Mouse (Mus musculus) left cerebral cortex, adult 11 months (tissue): ENCODE measurements around the gene Tead1.
"Not testable (repeated sequence)": the region's sequence is repeated elsewhere in the genome, so short reads cannot be mapped to it uniquely, and the experiment has no call there.

Experiments
- DNase-seq: peaks from one replicate; pipeline ENCODE4 v3.0.0; 2022; ENCODE audit warnings: low spot score

Tead1 gene

DNA sequence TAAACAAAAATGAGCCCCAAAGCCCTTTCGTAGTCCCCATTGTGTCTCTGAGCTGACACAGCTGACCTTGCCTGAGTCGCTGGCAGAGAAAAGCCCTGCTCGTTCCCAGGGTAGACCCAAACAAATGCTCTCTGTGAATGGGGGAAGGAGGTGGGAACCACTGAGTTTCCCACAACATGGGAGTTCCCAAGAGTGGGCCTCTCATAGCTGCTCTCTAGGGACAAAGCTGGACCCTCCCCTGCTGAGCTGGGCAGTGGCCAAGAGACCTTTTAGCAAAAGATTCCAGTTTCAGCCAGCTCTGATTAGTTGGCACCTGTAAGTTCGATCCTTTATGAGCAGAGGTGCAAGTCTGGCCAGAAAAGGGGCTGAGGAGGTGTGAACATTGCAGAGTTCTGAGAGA lies 243.7 kb downstream of the Tead1 start:
- no peak for DNase-seq

DNA sequence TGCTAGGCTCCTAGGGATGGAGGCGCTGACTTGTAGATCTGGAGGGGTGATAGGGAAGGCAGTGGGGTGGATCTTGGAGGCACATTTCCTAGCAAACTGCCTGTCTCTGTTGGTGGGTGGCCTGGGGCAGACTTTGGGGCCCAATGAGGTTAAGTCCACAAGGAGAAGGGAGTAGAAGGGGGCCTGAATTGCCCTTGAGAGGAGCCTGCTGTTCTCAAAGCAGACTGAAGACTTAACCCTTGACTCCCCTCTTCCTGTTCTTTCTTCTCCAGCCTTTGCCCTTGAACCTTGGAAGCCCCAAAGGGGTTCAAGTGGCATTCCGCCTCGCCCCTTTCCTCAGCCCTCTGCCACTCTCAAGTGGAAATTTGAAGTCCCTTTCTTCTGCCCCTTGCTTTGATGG lies 244.6 kb downstream of the Tead1 start:
- no peak for DNase-seq

DNA sequence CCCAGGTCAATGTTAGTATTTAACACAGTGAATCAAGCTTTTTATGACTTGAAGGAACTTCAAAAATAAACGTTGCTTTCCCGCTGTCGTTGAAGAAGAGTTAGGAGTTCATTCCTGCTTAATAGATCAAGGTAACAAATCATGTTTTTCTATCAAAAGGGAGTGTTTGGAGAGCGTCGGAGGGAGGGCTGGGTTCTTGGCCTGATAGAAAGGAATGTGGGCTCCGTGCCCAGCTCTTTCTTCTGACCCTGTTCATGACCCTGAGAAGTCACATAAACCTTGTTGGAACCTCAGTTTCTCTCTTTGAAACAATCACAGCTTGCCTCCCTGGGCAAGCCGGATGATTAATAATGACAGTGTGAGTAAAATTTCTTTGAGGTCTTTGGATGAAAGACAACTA lies 251.6 kb downstream of the Tead1 start:
- DNase-seq, result no peak

DNA sequence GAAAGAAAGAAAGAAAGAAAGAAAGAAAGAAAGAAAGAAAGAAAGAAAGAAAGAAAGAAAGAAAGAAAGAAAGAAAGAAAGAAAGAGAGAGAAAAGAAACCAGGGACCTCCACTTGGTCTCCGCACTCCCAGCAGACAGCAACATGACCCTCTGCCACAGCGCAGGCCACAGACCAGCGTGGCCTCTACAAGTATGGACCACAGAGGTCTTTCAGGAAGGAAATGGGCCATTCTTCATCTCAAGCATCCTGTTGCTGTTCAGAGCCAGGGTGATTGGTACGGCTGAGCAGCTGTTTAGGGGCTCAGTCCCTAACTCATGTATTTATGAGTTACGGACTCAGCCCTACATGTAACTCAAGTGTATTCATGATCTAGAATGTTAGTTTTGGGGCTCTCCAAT lies 256.8 kb downstream of the Tead1 start:
- not testable (repeated sequence) for DNase-seq

DNA sequence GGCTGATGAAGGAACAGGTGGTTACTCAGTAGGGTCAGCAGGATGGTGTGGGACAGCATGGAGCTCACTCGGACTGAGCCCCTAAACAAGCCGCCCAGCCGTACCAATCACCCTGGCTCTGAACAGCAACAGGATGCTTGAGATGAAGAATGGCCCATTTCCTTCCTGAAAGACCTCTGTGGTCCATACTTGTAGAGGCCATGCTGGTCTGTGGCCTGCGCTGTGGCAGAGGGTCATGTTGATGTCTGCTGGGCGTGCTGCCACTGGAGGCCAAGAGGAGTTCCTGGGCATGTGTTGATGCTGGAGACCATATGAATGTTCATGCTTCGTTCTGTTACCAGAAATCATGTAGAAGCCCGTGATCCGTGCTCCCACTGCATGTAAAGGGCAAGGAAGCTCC lies 258.0 kb downstream of the Tead1 start:
- no peak for DNase-seq

DNA sequence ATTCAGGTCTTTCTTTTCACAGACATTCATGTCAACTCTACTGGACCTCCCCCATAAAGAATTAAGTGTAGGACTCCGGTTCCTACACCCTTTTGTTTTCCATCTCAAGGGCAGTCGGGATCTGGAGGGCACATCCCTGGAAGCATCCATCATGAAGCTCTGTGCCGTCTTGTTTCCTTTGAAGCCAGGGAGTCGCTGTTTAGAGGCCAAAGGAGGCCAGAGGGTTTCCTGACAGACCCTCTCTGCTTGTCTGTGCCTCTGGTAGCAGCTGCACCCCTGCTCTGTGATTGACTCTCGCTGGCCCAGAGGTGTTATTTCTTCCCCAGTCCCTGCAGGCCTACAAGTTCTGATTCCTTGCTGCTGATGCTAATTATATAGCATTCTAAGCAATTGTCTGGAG lies 259.8 kb downstream of the Tead1 start:
- no peak for DNase-seq

DNA sequence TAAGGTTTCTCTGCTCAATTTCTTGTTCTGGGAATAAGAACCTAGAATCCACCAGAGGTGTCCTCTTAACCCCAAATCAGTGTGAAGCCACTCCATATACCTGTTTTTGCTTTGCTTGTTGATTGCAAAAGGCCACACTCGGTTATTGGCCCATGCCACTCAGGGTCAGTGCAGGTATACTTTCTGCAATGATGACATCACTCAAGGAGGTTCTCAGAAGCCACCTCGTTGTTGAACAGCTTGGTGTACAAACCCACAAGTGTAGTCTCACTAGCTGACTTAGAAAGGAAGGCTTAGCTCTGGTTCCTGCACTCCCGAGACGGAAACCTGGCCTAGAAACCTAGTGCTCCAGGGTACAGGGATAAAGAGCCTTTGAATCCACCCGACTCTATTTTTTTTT lies 263.4 kb downstream of the Tead1 start:
- DNase-seq, result no peak

DNA sequence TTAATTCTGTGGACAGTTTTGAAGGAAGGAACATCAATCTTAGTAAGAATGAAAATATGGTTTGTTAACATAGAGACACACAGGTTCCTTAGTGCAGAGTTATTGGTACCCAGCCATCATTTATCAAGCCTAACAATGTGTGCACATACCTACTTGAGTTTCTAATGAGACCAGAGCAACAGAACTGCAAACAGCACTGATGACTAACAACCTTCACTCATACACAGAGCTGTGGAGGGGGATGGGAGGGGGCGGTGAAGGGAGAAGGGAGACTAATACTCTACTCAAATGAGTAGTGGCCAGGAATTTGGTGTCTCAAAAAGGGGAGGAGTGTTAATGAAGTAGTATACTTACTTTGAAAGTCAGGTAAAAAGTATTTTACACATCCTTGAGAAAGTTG lies 263.9 kb downstream of the Tead1 start:
- no peak for DNase-seq

DNA sequence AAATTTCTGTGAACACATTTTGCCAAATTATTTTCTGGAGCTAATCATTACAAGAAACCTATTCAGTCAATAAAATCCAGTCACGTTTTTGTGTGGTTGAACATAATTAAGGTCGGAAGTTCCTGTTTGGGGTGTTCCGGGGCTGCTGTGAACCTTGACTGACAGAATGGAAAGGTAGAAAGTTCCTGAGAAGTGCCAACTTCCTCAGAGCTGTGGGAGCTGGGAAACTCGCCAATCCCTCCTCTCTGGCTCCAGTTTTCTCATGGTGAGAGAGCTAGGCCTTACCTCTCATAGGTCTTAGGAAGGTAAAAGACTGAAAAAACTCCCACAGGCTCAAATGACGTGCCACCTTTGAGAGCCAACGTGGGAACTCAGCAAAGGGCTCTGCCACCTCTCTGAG lies 267.6 kb downstream of the Tead1 start:
- DNase-seq, result no peak

DNA sequence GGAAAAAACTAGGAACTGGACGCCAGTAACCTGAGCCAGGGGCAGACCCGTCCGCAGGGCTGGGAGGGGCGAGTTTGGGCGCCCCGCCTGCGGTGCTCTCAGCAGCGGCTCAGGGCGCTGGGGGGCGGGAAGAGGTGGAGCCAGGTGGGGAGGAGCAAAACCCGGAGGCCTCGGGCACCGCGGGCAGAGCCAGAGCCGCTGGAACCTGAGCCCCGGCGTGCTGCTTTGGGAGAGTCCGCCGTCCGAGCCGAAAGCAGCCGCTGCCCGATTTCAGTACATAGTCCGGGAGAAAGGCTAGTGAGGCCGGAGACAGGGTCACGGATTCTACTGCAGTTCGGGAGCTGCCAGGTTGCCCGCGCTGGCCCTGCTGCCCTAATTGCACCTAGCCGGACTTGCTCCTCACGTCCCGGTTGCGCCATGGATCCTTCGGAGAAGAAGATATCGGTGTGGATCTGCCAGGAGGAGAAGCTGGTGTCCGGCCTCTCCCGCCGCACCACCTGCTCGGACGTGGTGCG lies 274.7 kb downstream of the Tead1 start, which contains the start of gene Rassf10:
Rassf10 (plus strand) TSS at position 186 of the 515 bp plus-strand sequence.
- no peak for DNase-seq

DNA sequence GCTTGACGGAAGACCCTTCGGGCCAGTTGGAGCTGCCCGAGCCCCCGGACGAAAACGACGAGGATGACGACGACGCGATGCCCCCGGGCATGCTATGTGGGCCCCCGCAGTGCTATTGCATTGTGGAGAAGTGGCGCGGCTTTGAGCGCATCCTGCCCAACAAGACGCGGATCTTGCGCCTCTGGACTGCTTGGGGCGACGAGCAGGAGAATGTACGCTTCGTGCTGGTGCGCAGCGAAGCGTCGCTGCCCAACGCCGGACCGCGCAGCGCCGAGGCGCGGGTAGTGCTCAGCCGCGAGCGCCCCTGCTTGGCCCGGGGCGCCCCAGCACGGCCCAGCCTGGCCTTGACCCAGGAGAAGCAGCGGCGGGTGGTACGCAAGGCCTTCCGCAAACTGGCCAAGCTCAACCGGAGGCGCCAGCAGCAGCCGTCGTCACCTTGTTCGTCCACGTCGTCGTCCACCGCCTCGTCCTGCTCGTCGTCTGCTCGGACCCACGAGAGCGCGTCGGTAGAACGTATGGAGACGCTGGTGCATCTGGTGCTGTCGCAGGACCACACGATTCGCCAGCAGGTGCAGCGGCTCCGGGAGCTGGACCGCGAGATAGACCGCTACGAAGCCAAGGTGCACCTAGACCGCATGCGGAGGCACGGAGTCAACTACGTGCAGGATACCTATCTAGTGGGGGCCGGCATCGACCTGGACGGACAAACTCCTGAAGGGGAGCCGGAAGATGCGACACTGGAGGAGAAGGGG lies 275.4 kb downstream of the Tead1 start:
- DNase-seq, result no peak

DNA sequence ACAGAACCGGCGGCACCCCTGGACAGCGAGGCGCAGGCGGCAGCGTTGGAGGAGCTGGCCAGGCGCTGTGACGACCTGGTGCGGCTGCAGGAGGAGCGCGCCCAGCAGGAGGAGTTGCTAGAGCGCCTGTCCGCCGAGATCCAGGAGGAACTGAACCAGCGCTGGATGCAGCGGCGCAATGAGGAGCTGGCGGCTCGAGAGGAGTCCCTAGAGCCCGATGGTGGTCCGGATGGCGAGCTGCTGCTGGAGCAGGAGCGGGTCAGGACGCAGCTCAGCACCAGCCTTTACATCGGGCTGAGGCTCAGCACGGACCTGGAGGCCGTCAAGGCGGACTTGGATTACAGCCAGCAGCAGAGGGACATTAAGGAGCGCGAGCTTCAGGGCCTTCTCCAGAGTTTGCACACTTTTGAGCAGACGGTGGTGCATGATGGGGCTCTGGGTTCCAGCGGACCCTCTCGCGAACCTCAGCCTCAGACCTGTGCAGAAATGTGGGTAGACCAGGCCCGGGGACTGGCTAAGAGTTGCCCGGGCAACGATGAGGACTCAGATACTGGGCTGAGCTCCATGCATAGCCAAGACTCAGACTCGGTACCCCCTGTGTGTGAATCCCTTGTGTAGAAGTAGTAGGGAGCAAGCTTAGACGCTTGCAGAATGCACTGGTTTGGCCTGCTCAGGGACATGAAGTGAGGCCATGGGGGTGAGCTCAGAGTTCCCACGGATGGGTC lies 276.1 kb downstream of the Tead1 start:
- no peak for DNase-seq

DNA sequence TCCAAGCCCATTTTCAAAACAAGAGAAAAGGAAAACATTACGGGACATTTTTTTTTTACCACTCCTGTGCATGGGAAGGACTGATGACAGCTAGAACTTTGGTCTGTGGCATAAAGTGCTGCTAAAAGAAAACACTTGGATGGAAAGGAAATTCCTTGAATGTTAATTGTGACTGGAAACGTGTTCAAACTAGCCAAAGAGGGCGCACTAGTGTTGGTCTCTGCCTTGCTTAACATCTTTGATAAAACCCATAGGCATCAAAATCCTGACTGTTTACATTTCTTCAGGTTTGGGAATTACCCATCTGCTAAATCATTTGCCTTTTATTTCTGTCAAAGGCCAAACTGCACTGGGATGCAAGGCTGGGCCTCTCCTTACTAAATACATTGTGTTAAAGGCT lies 276.8 kb downstream of the Tead1 start:
- DNase-seq, result no peak
